Mouse (Mus musculus) cerebellum, adult 9-11 months (tissue): ENCODE measurements around the gene Dbp.

ENCODE experiments used
- DNase-seq: peaks from one replicate; pipeline ENCODE4 v3.0.0; 2022

Gene Dbp

DNA sequence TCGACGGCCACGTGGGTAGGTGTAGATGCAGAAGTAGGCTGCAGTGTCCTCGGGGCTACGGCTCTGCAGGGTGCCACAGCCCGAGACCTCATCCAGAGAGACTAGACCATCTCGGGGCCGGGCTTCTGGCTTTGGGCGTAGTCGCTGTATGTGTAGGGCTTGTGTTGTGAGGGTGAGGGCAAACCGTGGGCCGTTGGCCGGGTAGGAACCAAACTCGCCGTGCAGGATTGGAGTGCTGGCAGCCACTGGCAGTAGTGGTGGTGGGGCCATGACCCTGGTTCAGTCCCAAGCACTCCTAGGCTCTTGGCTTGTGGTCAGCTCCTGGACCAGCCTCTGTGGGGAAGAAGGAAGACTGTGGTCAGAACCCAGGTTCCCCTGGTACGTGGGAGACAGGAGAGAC lies 8.5 kb downstream of the Dbp start:
- peak; percentile 72 for DNase-seq

GRCm38 (mm10) chr7:45713881-45714520 lies 9.1 kb downstream of the Dbp start:
- no peak for DNase-seq

DNA sequence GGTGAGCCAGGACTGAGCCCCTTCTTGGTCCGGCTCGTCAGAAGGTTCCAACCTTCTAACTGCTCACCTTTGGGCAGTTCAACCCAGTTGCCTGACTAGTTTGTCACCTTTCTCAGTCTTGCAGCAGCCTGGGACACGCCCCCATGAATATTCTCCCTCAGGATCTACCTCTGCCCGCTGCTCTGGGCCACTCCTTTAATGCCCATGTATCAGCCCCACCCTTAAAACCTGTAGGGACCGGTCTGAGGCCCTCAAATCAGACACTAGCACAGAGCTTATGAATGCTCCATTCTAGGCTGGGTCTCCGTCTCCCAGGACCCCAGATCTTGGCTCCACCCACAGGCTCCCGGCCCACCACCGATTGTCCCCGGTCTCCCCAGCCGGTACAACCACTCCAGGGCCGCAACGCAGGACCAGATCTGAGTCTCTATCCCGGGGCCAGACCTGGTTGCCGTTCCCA lies 9.8 kb downstream of the Dbp start:
- DNase-seq, result no peak

DNA sequence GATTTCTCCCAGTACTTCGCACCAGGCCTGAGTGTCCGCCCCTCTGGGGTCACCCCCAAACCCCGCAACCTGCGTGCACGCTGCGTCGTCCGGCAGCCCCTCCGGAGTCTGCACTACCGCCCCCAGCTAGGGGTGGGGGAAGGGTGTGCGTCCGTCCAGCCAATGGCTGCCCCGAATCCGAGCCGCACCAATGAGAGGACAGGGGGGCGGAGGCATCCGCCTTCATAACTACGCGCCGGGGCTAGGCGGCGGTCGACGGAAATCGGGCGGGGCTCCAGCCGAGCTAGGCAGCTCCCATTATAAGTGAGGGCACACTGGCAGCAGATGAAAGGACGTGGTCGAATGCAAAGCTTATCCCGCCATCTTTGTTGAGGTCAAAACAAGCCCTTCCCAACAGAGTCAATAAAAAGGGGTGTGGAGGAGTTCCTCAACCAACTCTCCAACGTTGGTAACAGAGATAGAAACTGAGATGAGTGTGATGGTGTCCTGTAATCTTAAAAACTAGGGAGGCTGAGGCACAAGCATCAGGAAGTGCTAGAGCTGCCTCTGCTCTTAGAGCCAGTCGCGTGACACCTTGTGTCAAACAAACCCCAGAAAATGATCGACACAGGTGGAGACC lies 10.3 kb downstream of the Dbp start, which contains the start of gene Rpl18:
TSS of gene Rpl18 (plus strand) at position 368 of the 619 bp plus-strand sequence.
- peak; percentile 99 for DNase-seq

GRCm38 (mm10) chr7:45715741-45716459 lies 11.0 kb downstream of the Dbp start:
- DNase-seq, result peak; percentile 67

DNA sequence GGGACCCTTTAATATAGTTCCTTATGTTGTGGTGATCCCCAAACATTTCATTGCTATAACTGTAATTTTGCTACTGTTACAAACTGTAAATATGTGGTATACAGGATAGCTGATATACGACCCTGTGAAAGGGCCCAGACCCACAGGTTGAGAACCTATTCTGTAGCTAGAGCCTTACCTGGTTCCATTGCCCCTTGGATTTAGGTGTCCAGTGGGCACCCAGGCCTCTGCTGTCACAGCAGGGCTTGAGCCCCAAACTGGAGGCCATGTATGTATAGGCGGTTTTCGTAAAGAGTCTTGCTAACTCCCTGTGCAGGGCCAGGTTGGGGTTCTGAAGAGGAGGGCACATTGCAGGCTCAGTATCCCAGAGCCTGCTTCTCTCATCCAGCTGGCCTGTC lies 11.6 kb downstream of the Dbp start:
- DNase-seq, result peak; percentile 43

GRCm38 (mm10) chr7:45716952-45717917 lies 12.3 kb downstream of the Dbp start:
- DNase-seq, result peak; percentile 45

GRCm38 (mm10) chr7:45717918-45718297 lies 13.0 kb downstream of the Dbp start, which contains the start of gene Sphk2:
TSS of gene Sphk2 (minus strand) at chr7:45718002.
- DNase-seq, result peak; percentile 98

GRCm38 (mm10) chr7:45718331-45718730 lies 13.4 kb downstream of the Dbp start:
- no peak for DNase-seq

DNA sequence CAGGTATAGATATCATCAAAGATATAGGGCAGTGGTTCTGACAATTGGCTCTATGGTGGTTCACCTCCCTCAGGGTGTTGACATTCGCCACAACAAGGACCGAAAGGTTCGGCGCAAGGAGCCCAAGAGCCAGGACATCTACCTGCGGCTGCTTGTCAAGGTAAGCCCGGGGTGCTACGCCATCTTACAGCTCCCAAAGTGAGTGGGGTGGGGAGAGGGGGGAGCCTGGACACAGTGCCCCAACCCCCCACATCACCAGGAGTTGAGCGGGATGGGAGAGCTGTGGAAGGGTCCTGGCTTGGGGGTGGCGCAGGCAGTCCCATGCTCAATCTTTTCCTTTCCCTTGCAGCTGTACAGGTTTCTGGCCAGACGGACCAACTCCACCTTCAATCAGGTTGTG lies 14.3 kb downstream of the Dbp start:
- DNase-seq, result peak; percentile 61

- peak; percentile 59 for DNase-seq
These were observed 15.0 kb downstream of the Dbp start for GRCm38 (mm10) chr7:45719738-45720412.

DNA sequence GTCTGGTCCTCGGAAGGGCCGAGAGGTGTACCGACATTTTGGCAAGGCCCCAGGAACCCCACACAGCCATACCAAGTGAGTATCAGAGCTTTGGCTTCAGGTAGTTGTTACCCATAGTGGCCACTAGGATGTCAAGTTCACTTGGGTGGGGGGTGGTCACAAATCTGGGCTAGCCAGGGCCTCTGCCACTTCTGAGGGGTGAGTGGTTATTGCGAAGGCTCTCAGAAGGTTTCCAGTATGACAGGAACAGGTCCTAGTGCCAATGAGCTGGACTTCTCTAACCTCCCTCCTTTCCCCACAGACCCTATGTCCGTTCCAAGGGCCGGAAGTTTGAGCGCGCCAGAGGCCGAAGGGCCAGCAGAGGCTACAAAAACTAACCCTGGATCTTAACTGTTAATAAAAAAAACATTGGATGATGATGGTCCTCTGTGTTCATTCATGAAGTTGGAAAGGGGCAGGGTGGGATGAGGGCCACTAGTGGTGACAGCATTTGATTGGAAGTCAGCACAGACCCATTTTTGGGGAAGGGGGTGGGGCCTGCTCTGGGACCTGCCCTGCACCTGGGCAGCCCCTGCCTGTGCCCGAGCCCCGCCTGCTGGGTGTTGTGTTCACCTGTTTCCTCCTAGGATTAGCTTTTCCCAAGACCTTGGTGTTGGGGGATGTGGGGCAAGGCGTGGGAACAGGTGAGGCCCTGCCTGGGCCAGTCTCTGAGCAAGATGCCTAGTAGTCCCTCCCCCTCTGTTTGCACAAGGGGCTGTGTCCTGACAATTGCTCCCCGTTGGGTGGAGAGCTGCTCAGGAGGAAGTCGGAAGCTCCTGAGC lies 15.7 kb downstream of the Dbp start, which contains the start of gene Fam83e:
TSS of gene Fam83e (plus strand) at position 800 of the 821 bp plus-strand sequence.
- DNase-seq, result peak; percentile 63

GRCm38 (mm10) chr7:45721234-45721571 lies 16.3 kb downstream of the Dbp start:
- DNase-seq, result no peak

GRCm38 (mm10) chr7:45721642-45722347 lies 16.9 kb downstream of the Dbp start:
- DNase-seq, result peak; percentile 63

DNA sequence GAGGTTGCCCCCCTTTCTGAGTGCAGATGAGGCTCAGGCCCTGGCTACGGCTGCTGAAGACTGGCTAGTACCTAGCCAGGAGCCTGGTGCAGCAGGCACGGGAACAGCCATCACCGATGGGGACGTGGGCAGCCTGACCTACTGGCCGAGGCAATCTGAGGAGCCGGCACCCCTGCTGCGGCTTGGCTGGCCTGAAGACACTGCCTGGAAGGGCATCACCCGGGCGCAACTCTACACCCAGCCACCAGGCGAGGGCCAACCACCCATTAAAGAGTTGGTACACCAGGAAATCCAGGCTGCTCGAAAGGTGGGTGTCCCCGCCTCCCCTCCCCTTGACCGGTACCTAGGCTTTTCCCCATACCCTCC lies 17.4 kb downstream of the Dbp start:
- DNase-seq, result peak; percentile 67

GRCm38 (mm10) chr7:45723301-45723700 lies 18.4 kb downstream of the Dbp start:
- DNase-seq, result peak; percentile 39

DNA sequence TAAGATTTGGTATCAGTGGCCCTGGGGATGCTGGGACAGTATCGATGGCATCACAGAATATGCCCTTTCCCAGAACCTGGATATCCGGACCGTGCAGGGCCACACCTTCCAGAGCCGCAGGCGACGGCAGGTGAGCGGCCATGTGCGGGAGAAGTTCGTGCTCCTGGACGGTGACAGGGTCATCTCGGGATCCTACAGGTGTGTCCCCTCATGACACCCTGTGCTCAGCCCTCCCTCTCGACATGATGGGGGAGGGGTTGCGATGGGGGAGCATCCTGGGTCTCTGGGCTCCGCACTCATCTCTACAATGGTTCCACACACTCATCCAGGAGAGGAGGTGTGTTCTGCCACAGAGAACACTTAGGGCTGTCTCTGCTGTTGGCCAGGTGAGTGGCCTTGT lies 18.9 kb downstream of the Dbp start:
- no peak for DNase-seq

GRCm38 (mm10) chr7:45725151-45725550 lies 20.3 kb downstream of the Dbp start:
- no peak for DNase-seq

DNA sequence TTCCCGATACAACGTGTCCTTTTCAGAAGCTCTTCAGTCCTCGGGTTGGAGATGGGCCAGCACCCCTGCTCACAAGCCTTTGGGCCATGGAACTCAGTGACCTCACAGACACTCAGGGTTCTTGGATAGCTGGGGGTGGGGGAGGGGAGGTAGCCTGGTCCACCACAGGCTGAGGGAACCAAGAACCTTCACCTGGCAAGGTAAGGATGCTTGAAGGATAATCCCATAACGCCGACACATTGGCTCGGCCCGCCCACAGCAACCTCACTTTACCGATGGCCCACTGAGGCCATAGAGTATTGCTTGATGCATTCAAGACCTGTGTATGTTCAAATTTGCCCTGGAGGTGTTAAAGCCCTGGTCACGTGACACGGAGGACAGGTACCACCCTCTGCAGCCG lies 20.8 kb downstream of the Dbp start, which contains the start of gene Spaca4:
TSS of gene Spaca4 (minus strand) at position 101 of the 400 bp plus-strand sequence.
- no peak for DNase-seq

GRCm38 (mm10) chr7:45726419-45726818 lies 21.5 kb downstream of the Dbp start:
- DNase-seq, result no peak
